Mouse (Mus musculus): ENCODE results near the gene Stard13.

- TF ChIP-seq CTCF (IDR thresholded peaks at IDR 0.05; ENCODE audit: extremely low read depth, insufficient read depth, low read length) (no peak), POLR2A (IDR thresholded peaks at IDR 0.05; ENCODE audit: extremely low read depth, insufficient read depth, low read length) (no peak)
Measured at GRCm38 (mm10) chr5:151173774-151174173, 59.9 kb downstream of the Stard13 start.
